Mouse (Mus musculus) midbrain, embryonic 15.5 days (tissue): ENCODE measurements at regions not wholly inside any gene's neighbourhood (a gene's known extent, or its start where the extent isn't known, plus 50 kb on each side); places are given as distances from the start of the nearest gene placed in this dataset.

Experiments
- ATAC-seq: fragments of 200-750 bp; cut with Nextera tagmentation; replicated peaks from 2 replicates; pipeline ENCODE4 v1.8.0; 2017; ENCODE audit warnings: moderate TSS enrichment
- H3K27ac ChIP-seq: fragments of 300-500 bp; sonication (generic); 2 replicates; pipeline ENCODE4 v1.5.1; 2015; ENCODE audit warnings: mild to moderate bottlenecking, inconsistent platforms
- H3K27me3 ChIP-seq: fragments of 300-500 bp; sonication (generic); replicated peaks from 2 replicates; pipeline ENCODE4 v1.6.1; 2015; ENCODE audit warnings: inconsistent platforms
- H3K36me3 ChIP-seq: fragments of 300-500 bp; sonication (generic); replicated peaks from 2 replicates; pipeline ENCODE4 v1.6.1; 2015; ENCODE audit warnings: inconsistent platforms
- H3K4me1 ChIP-seq: fragments of 300-500 bp; sonication (generic); 2 replicates; pipeline ENCODE4 v1.6.1; 2015; ENCODE audit warnings: inconsistent platforms
- H3K4me2 ChIP-seq: fragments of 300-500 bp; sonication (generic); 2 replicates; pipeline ENCODE4 v1.6.1; 2015; ENCODE audit warnings: inconsistent platforms, mild to moderate bottlenecking, moderate library complexity
- H3K4me3 ChIP-seq: fragments of 300-500 bp; sonication (generic); 2 replicates; pipeline ENCODE4 v1.5.1; 2015; ENCODE audit warnings: mild to moderate bottlenecking, inconsistent platforms
- H3K9ac ChIP-seq: fragments of 300-500 bp; sonication (generic); 2 replicates; pipeline ENCODE4 v1.6.1; 2015; ENCODE audit warnings: mild to moderate bottlenecking, inconsistent platforms
- H3K9me3 ChIP-seq: fragments of 300-500 bp; sonication (generic); 2 replicates; pipeline ENCODE4 v1.6.1; 2016; ENCODE audit warnings: inconsistent platforms
- WGBS: fragments of 180-500 bp; shearing (Covaris S2); methylation state at CpG from one replicate; pipeline ENCODE4 v1.1.7; 2015; ENCODE audit warnings: mixed read lengths; 5-methylcytosine and 5-hydroxymethylcytosine counted together

DNA sequence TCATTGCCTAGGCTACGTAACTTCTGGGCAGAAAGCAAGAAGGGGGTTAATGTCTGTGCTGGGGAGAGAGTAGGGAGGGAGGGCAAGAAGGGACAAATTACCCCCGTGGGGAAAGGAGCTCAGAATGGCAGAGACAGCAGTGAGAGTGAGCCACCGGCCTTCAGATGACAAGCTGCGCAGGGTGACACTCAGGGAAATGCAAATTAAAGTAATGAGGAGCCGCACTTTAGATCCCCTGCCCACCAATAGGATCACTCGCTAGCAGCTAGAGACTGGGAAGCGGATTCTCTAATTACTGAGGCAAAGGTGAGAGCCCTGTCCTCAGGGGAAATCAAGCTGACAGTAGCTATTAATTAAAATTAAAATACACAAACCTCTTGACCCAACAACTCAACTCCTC lies 202.5 kb downstream of the Arhgef10l start:
- Histone ChIP-seq H3K9me3 (no peaks in the 10 kb centered on the region), H3K4me3 (no peak overlapping the region), H3K27me3 (no peaks in the 10 kb centered on the region), H3K4me2 (no peak overlapping the region), H3K4me1 (peaks cover 24% of the 10 kb centered on the region), H3K9ac (no peak overlapping the region), H3K36me3 (no peaks in the 10 kb centered on the region), H3K27ac (0 out of 2 replicates have a peak overlapping the region, but pooled peaks have one; percentile 5)
- 32% methylated on average over 7 of the region's 7 CpGs for WGBS
- peak; percentile 43; the same call in 1 of the 2 replicates for ATAC-seq

DNA sequence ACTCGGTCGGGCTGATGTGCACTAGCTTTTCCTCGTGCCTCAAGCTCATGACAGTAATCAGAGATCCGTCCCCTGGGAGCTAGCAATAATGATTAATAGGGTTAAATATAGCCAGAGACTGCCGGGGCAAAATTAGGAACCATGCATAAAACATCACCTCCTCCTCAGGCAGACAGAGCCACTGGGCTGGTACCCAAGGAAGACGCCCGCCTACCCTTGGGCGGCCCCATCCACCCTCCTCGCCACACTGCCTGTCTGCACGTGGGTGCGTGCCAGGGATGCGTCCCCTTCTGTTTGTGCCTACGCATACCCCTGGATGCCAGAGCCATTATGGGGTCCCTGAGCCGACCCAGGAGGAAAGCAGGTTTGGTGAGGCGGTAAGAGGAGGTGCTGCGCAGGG lies 204.5 kb downstream of the Arhgef10l start:
- Histone ChIP-seq H3K4me1 (peaks cover 14% of the 10 kb centered on the region), H3K4me3 (no peak overlapping the region), H3K36me3 (no peaks in the 10 kb centered on the region), H3K9ac (no peak overlapping the region), H3K27me3 (no peaks in the 10 kb centered on the region), H3K27ac (no peak overlapping the region), H3K9me3 (no peaks in the 10 kb centered on the region), H3K4me2 (no peak overlapping the region)
- ATAC-seq: no peak
- WGBS: 71% methylated on average over 16 of the region's 16 CpGs

DNA sequence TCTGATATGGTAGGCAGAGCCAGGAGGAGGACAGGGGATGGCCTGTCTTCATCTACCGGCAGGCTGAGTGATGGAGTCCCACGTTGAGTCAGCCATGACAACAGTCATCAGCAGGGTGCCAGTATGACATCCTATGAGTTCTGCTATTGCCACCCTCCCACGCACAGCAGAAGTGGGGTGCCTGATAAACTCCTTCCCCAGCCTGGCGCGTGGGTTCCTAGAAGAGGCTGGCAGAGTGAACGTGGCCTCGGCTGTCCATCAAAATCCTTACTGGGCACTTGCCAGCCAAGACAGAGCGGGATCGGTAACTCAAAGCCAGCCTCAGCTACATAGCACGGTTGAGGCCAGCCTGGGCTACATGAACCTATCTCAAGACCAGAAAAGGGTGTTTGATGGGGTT lies 202.5 kb upstream of the Igsf21 start:
- no peak overlapping the region for H3K4me2 ChIP-seq
- H3K9me3 ChIP-seq: no peaks in the 10 kb centered on the region
- no peaks in the 10 kb centered on the region for H3K36me3 ChIP-seq
- no peak for ATAC-seq
- no peaks in the 10 kb centered on the region for H3K27me3 ChIP-seq
- H3K4me3 ChIP-seq: no peak overlapping the region
- H3K27ac ChIP-seq: no peak overlapping the region
- 0 out of 2 replicates have a peak, but pooled peaks cover 5% of the 10 kb centered on the region for H3K4me1 ChIP-seq
- 87% methylated on average over 10 of the region's 10 CpGs for WGBS
- no peak overlapping the region for H3K9ac ChIP-seq

DNA sequence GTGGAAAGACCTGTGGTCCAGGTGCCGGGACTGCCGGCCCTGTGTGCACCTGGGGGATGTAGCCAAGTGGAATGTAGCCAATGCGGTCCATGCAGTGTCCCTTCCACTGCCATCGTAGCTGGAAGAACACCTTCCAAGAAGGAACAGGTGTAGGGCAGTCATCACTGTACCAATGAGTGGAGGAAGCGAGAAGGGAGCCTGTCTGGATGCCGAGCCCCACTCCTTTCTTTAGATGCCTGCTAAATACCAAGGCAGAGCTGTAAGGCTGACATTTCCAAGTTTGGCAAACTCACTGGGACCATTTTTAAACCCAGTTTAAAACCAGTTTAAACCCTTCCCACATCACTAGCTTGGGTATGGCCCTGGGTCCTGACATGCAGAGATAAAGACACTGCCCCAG lies 199.9 kb upstream of the Igsf21 start:
- no peak for ATAC-seq
- H3K27ac ChIP-seq: no peak overlapping the region
- no peak overlapping the region for H3K9ac ChIP-seq
- no peaks in the 10 kb centered on the region for H3K4me1 ChIP-seq
- H3K27me3 ChIP-seq: no peaks in the 10 kb centered on the region
- H3K4me3 ChIP-seq: no peak overlapping the region
- no peaks in the 10 kb centered on the region for H3K9me3 ChIP-seq
- H3K36me3 ChIP-seq: no peaks in the 10 kb centered on the region
- H3K4me2 ChIP-seq: no peak overlapping the region
- 95% methylated on average over 6 of the region's 6 CpGs for WGBS

DNA sequence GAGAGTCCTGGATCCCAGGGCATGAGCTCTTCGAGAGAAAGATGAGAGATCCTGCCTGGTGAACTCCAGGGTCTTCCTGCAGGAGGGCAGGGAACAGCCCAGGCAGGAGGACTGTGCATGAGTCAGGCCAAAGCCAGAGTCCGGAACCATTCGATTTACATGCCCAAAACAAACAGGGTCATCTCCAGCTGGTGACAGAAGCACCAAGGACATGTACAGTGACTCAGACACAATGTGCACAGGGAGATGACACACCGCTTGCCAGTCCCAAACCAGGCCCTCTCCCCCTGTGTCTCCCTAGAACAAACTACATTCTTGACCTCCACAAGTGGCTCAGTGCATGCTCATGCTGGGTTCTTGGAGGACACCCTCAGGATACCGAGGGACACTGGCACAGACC lies 199.3 kb upstream of the Igsf21 start:
- Histone ChIP-seq H3K27ac (no peak overlapping the region), H3K4me2 (no peak overlapping the region), H3K36me3 (no peaks in the 10 kb centered on the region), H3K9me3 (no peaks in the 10 kb centered on the region), H3K4me1 (no peaks in the 10 kb centered on the region), H3K9ac (no peak overlapping the region), H3K27me3 (no peaks in the 10 kb centered on the region), H3K4me3 (no peak overlapping the region)
- WGBS: 91% methylated on average over 5 of the region's 5 CpGs
- ATAC-seq: no peak

DNA sequence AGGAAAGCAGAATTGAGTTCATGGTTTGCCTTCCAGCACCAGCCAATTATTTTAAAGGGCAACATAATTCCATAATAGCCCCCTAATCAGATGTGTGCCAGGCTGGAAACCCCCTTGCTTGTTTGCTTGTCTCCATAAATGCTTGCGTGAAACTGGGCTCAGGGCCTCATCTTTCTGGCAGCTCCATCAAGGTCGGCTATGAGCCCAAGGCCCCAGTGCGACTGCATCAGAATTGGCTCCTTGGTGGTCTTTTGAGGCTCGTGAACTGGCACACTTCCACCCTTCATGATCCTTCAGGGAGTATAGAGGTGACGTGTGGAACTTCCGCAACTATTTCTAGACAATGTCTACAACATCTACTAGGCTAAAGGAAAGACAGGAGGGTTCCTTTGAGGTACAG lies 196.6 kb upstream of the Igsf21 start:
- 83% methylated on average over 6 of the region's 6 CpGs for WGBS
- no peaks in the 10 kb centered on the region for H3K9me3 ChIP-seq
- no peak overlapping the region for H3K27ac ChIP-seq
- H3K36me3 ChIP-seq: no peaks in the 10 kb centered on the region
- H3K4me1 ChIP-seq: no peaks in the 10 kb centered on the region
- no peak overlapping the region for H3K4me2 ChIP-seq
- no peak overlapping the region for H3K4me3 ChIP-seq
- no peak overlapping the region for H3K9ac ChIP-seq
- ATAC-seq: no peak
- H3K27me3 ChIP-seq: no peaks in the 10 kb centered on the region

DNA sequence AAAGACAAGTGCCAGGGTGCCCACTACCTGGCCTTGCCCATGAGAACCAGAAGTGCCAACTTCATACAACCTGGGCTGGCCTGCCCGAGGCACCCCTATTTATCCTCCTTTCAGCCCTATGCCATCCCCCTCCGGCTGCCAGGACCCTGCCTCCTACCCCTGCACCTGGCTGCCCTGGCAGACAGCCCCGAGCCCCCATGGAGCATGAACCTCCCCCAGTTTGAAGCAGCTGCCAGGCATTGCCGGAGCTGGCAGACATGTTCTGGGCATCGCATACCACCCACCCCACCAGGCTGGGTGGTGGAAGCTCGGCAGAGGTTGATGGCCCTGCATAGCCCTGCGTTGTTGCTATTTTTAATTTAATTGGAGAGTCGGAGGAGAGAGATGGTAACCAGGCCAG lies 195.2 kb upstream of the Igsf21 start:
- H3K9ac ChIP-seq: no peak overlapping the region
- 82% methylated on average over 8 of the region's 8 CpGs for WGBS
- no peak overlapping the region for H3K4me2 ChIP-seq
- no peaks in the 10 kb centered on the region for H3K36me3 ChIP-seq
- no peak for ATAC-seq
- no peaks in the 10 kb centered on the region for H3K9me3 ChIP-seq
- no peak overlapping the region for H3K4me3 ChIP-seq
- no peak overlapping the region for H3K27ac ChIP-seq
- no peaks in the 10 kb centered on the region for H3K4me1 ChIP-seq
- no peaks in the 10 kb centered on the region for H3K27me3 ChIP-seq

DNA sequence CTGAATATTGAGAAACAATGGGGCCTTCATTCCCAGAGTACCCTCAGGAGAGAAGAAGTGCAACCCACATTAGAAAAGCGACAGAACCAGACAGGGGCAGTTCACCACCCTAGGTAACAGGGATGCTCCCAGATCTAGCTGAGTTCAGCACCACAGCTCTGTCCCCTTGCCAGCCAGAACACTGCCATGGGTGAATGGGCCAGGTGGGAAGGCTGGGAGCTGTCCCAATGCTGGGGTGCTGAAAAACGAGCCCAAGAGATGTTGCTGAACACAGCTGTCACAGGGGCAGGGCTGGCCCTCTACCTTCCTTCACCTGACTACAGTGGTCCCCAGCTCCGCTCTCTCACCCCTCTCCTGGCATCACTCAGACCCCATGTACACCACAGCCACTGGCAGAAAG lies 193.3 kb upstream of the Igsf21 start:
- 21% methylated on average over 3 of the region's 3 CpGs for WGBS
- Histone ChIP-seq H3K9me3 (no peaks in the 10 kb centered on the region), H3K36me3 (no peaks in the 10 kb centered on the region), H3K9ac (no peak overlapping the region), H3K4me3 (no peak overlapping the region), H3K4me2 (no peak overlapping the region), H3K4me1 (no peaks in the 10 kb centered on the region), H3K27me3 (no peaks in the 10 kb centered on the region), H3K27ac (no peak overlapping the region)
- no peak for ATAC-seq

DNA sequence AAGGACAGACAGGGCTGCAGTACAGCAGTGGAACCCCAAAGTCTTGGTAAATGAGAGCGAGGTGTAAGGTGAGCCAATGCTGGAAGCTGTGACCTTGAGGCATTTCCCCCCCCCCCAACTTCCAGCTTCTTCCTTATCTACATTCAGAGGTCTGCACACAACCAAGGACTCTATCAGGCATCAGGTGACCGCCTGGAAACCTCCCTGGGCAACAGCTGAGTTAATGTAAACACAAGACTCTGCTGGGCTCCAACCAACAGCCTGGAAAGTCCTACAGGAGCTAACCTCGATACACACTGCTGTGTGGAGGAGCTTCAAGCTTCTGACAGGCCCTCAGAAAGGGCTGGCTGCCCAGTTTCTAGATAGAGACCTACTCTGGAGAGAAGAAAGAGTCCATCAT lies 189.4 kb upstream of the Igsf21 start:
- WGBS: 57% methylated on average over 3 of the region's 3 CpGs

DNA sequence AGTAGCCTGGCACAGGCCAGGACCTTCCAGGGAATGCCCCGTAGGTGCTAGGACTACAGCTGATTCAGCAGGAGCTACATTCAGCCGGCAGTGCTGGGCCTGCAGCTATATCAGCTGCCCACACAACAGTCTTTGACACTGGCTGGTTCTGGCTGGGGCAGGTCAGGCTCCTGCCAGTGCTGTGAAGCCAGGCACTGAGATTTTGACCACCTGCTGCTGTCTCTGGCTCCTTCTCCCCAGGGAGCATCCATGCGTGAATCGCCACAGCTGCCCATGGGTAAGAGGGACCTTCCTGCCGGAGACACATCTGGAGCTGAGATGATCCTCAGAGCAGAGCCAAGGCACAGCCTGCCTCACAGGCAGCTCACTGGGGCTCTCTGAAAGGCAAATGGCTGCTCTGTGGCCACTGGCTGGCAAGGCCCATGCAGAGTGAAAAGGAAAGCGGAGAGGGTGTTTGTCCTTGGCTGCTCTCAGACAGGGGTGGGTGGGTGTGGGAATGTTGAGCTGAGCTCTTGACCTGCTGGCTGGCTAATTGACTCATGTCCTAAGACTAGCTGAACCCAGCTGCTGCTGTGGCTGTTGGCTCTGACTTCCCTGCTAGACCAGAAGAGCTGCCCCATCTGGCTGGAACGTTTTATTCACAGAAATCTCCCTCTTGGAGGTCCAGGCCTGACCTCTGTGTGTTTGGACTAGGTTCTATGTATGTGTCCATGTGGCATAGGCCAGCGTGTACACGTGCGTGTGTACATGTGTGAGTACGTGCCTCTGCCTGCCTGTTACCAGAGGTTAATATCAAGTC lies 187.4 kb upstream of the Igsf21 start:
- ATAC-seq: no peak
- WGBS: 65% methylated on average over 11 of the region's 11 CpGs
- 0 out of 2 replicates have a peak, but pooled peaks cover 5% of the 10 kb centered on the region for H3K4me1 ChIP-seq
- no peaks in the 10 kb centered on the region for H3K27me3 ChIP-seq
- no peaks in the 10 kb centered on the region for H3K9me3 ChIP-seq
- H3K9ac ChIP-seq: no peak overlapping the region
- no peak overlapping the region for H3K4me3 ChIP-seq
- H3K4me2 ChIP-seq: no peak overlapping the region
- H3K27ac ChIP-seq: no peak overlapping the region
- H3K36me3 ChIP-seq: no peaks in the 10 kb centered on the region

More for the DNA sequence above, 189.4 kb upstream of the Igsf21 start:
- no peak overlapping the region for H3K9ac ChIP-seq
- H3K4me1 ChIP-seq: 0 out of 2 replicates have a peak, but pooled peaks cover 5% of the 10 kb centered on the region
- H3K4me2 ChIP-seq: no peak overlapping the region
- ATAC-seq: no peak
- no peak overlapping the region for H3K4me3 ChIP-seq
- no peaks in the 10 kb centered on the region for H3K36me3 ChIP-seq
- H3K9me3 ChIP-seq: no peaks in the 10 kb centered on the region
- no peak overlapping the region for H3K27ac ChIP-seq
- no peaks in the 10 kb centered on the region for H3K27me3 ChIP-seq

DNA sequence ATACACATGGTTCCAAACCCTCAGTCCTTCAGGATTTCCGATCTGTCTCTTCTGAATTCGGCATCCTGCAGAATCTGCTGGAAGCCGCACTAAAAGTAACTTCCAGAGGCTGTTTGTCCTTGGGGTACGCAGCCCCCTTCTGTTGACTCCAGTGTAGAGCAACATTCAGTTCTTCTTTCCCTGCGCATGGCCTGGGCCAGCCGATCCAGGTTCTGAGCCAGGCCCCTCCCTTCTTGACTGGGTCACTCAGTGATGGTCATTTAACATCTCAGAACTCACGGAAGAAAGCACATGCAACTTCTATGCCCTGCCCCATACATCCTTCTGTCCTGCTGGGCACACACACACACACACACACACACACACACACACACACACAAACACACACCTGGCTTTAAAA lies 185.5 kb upstream of the Igsf21 start:
- Histone ChIP-seq H3K9ac (no peak overlapping the region), H3K9me3 (no peaks in the 10 kb centered on the region), H3K36me3 (no peaks in the 10 kb centered on the region), H3K4me2 (no peak overlapping the region), H3K27ac (no peak overlapping the region), H3K27me3 (no peaks in the 10 kb centered on the region), H3K4me3 (no peak overlapping the region), H3K4me1 (0 out of 2 replicates have a peak, but pooled peaks cover 5% of the 10 kb centered on the region)
- ATAC-seq: no peak
- WGBS: 83% methylated on average over 7 of the region's 7 CpGs

DNA sequence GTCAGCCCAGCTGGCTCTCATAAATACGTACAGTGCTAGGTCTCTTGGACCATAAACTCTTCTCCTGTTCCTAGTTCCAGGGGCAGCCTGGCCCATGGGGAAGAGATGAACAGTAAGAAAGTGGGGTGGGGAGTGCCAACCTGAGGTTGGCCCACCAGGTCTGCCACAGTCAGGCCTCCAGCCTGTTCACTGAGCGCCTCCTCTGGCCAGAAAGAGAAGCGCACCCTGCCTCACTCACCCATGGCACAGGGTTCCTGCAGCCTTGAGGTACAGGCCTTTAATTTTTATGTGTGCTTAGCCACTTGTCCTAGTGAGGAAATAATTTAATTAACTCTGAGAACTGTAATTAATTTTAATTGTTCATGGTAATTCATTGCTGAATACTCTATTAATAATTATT lies 180.5 kb upstream of the Igsf21 start:
- Histone ChIP-seq H3K9me3 (no peaks in the 10 kb centered on the region), H3K36me3 (no peaks in the 10 kb centered on the region), H3K4me3 (no peak overlapping the region), H3K27ac (no peak overlapping the region), H3K4me2 (no peak overlapping the region), H3K4me1 (0 out of 2 replicates have a peak, but pooled peaks cover 2% of the 10 kb centered on the region), H3K27me3 (no peaks in the 10 kb centered on the region), H3K9ac (no peak overlapping the region)
- 82% methylated on average over 3 of the region's 3 CpGs for WGBS
- no peak for ATAC-seq

DNA sequence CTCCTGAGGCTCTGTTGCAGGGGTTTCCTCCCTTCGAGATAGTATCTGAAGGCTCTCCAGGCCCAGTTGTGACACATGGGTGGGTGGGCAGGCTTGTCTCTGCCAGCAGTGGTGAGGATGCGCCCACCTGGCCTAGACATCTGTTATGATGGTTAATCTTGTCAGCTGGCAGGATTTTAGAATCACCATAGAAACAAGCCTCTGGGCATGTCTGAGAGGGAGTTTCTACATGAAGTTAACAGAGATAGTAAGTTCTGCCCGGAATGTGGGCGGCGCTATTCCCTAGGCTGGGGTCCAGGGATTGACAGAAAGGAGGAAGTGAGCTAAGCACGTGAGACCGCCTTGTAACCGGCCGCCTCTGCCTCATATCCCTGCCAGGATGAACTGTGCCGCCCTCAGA lies 177.2 kb upstream of the Igsf21 start:
- Histone ChIP-seq H3K9ac (no peak overlapping the region), H3K4me3 (no peak overlapping the region), H3K9me3 (no peaks in the 10 kb centered on the region), H3K4me2 (no peak overlapping the region), H3K36me3 (no peaks in the 10 kb centered on the region), H3K27ac (no peak overlapping the region), H3K27me3 (no peaks in the 10 kb centered on the region), H3K4me1 (no peaks in the 10 kb centered on the region)
- WGBS: 91% methylated on average over 10 of the region's 10 CpGs
- ATAC-seq: no peak
